Mouse (Mus musculus) gastrocnemius, adult 2 months (tissue): ENCODE measurements around the gene Tnnc1. TPM values are rescaled to one million over a fixed set of nuclear protein-coding genes. Genes with fewer than 3 reads are reported as not detected.

ENCODE experiments used
- DNase-seq: peaks from one replicate; pipeline ENCODE4 v3.0.0; 2022
- H3K27ac ChIP-seq: fragments of 200-600 bp; 2 replicates; pipeline ENCODE4 v1.8.1; 2022; ENCODE audit warnings: mild to moderate bottlenecking
- H3K4me3 ChIP-seq: fragments of 200-600 bp; 2 replicates; pipeline ENCODE4 v1.8.1; 2022; ENCODE audit warnings: mild to moderate bottlenecking, moderate library complexity
- CTCF ChIP-seq: fragments of 200-600 bp; IDR thresholded peaks from 2 replicates; pipeline ENCODE4 v1.8.1; 2022; ENCODE audit warnings: antibody characterized with exemption, mild to moderate bottlenecking, moderate library complexity
- intact Hi-C: fragments of 180-260 bp; cut with DNase I; formaldehyde crosslinking; loops from one replicate; pipeline ENCODE4 v1.15.1; 2025
- long read RNA-seq, 2 experiments: library from polyadenylated mRNA; stranded (forward); transcript quantifications; one replicate each; pipeline ENCODE4 v2.0.0; 2021
- total RNA-seq, 2 experiments: library from RNA; stranded (reverse); gene quantifications; 2 replicates each; pipeline ENCODE4 v1.2.3; 2021

Gene Tnnc1
- 1,000 to 10,000 TPM in 1 of 2 experiments, 100 to 1,000 TPM in 1; 386 to 1,185 TPM for total RNA-seq
- long read RNA-seq, experiment 1, transcript Tnnc1-202 (6 exons, 721 nt): major isoform, 1,314 of 1,354 reads
- long read RNA-seq, experiment 1, transcript Tnnc1-203 (6 exons, 584 nt): minor isoform, 9 of 1,354 reads
- long read RNA-seq, experiment 1, partial matches to known transcripts: 22 of 1,354 reads
- long read RNA-seq, experiment 1, other reads (novel, unspliced or antisense): 9 of 1,354 reads
- long read RNA-seq, experiment 2, transcript Tnnc1-203 (6 exons, 584 nt): minor isoform, 10 of 1,442 reads
- long read RNA-seq, experiment 2, transcript Tnnc1-202 (6 exons, 721 nt): major isoform, 1,400 of 1,442 reads
- long read RNA-seq, experiment 2, partial matches to known transcripts: 25 of 1,442 reads
- long read RNA-seq, experiment 2, other reads (novel, unspliced or antisense): 7 of 1,442 reads

DNA sequence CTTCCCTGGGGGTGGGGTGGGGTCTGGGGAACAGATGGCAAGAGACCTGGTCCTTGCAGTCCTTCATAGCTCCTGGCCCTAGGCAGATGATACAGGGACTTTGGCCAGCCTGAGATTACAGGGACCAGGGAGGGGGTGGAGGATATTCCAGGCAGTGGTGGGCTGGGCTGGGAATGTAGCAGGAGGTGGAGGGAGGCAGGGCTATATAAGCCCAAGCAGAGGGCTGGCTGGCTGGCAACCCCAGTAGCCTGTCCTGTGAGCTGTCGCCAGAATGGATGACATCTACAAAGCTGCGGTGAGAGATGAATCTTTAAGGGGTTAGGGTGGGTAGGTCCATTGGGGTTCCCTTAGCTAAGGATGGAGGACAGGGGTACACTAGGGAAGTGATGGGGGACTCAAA, at the start of gene Tnnc1:
Gene Tnnc1 (plus strand): TSS at position 229 of the 400 bp plus-strand sequence.
- DNase-seq: no peak
- intact Hi-C loops: loop anchor here (5.0 kb wide), 1 partner anchor 44 kb away; the partner anchor contains the start of genes Bap1 and Phf7
- H3K27ac ChIP-seq: peak within 1 kb of the TSS; percentile 95
- peak within 1 kb of the TSS; percentile 86 for H3K4me3 ChIP-seq
- TF ChIP-seq CTCF: no peak

DNA sequence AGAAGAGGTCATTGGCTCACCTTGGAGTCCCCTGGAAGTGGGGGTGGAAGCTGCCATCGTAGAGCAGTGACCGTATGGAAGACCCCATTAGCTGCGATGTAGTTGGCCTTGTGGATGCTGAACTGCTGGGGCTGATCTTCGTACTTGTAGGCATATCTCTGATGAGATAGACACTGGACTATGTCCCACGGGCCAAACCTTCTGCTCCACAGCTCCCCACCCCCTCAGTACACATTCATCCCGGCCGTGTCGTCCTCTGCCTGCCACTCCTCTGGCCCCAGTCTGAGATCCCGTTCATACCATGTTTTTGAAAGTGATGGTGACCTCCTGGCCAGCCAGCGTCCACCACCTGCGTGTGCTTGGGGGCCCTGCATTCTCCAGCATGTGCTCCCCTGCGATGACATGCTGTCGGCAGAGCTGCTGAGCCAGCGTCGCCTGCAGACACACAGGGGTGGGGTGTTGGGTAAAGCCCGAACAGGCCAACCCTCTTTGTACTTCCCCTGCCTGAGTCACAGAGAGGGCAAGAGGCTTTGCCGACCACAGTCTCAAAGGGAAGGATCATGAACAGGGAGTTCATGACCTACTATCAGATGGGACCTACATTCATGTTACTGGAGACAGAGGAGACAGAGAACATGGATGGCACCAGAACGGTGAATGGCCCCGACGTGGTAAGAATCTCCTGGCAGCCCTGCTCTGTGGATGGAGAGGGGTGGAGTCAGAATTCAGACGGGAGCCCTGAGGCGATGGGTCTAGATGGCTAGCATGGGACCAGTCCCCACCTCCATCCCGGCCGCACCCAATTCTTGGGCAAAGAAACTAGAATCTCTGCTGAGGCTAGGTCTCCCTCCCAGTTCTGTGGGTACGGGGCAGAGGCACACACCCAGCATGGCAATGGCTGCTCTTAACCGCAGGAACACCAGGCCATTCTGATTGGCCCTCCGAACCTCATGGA, 47.6 kb upstream of the Tnnc1 start:
- DNase-seq: no peak
- intact Hi-C loops: no loop called here
- no peak for TF ChIP-seq CTCF
- no peak overlapping the region for H3K27ac ChIP-seq
- H3K4me3 ChIP-seq: no peak overlapping the region

DNA sequence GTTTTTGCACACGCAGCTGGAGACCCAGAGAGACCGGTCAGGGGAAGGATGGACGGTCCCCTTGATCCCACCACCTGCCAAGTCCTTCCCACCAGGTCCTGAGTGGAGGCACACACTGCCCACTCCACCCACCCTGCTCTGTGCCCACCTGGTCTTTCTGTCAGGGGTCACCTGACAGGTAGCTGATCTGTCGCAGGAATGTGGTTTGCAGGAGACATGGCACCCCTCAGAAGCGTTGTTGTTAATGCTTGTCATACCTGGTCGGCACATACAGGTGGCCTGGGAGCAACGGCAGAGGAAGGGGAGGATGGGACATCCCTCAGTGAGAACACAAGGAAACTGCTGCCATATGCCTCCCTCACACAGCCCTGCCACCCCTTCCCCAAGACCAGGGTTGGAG, 46.9 kb upstream of the Tnnc1 start:
- Histone ChIP-seq H3K27ac (no peak overlapping the region), H3K4me3 (no peak overlapping the region)
- intact Hi-C loops: no loop called here
- TF ChIP-seq CTCF: no peak
- no peak for DNase-seq

DNA sequence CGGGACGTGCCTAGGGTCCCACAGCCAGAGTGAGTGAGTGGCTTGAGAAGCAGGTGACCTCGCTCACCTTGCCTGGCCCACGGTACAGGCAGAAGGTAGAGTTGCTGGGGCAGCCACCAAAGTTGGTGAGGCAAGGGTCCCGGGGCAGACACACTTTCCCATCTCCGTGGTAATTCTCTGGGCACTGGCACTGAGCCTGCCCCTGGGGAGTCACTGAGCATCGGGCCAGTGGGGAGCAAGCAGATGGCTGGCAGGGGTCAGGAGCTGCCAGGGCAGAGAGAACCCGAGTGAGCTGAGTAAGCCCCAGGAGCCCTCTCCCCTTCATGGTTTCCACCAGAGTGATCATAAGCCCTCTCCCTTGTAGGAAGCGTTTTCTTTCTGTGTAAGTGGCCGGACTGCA, 46.5 kb upstream of the Tnnc1 start:
- H3K27ac ChIP-seq: no peak overlapping the region
- DNase-seq: no peak
- intact Hi-C loops: no loop called here
- TF ChIP-seq CTCF: no peak
- no peak overlapping the region for H3K4me3 ChIP-seq

- Histone ChIP-seq H3K27ac (no peak overlapping the region), H3K4me3 (no peak overlapping the region)
- intact Hi-C loops: no loop called here
- no peak for TF ChIP-seq CTCF
- DNase-seq: no peak
Observed at GRCm38 (mm10) chr14:31164067-31164466, 44.0 kb upstream of the Tnnc1 start.

GRCm38 (mm10) chr14:31165010-31165409, 43.1 kb upstream of the Tnnc1 start:
- intact Hi-C loops: no loop called here
- H3K27ac ChIP-seq: no peak overlapping the region; the same call in 1 of the 2 replicates
- DNase-seq: no peak
- TF ChIP-seq CTCF: no peak
- no peak overlapping the region for H3K4me3 ChIP-seq

GRCm38 (mm10) chr14:31165458-31165857, 42.7 kb upstream of the Tnnc1 start:
- H3K4me3 ChIP-seq: peak overlapping the region; percentile 23; the same call in 1 of the 2 replicates
- no peak for TF ChIP-seq CTCF
- intact Hi-C loops: no loop called here
- H3K27ac ChIP-seq: peak overlapping the region; percentile 12; the same call in 1 of the 2 replicates
- no peak for DNase-seq

GRCm38 (mm10) chr14:31165991-31166630, 42.0 kb upstream of the Tnnc1 start:
- Histone ChIP-seq H3K27ac (peak overlapping the region; percentile 76), H3K4me3 (peak overlapping the region; percentile 69)
- peak; percentile 64 for DNase-seq
- intact Hi-C loops: no loop called here
- no peak for TF ChIP-seq CTCF

- intact Hi-C loops: no loop called here
- Histone ChIP-seq H3K27ac (peak overlapping the region; percentile 76), H3K4me3 (peak overlapping the region; percentile 69)
- no peak for DNase-seq
- no peak for TF ChIP-seq CTCF
Observed at GRCm38 (mm10) chr14:31166827-31167226, 41.3 kb upstream of the Tnnc1 start.

DNA sequence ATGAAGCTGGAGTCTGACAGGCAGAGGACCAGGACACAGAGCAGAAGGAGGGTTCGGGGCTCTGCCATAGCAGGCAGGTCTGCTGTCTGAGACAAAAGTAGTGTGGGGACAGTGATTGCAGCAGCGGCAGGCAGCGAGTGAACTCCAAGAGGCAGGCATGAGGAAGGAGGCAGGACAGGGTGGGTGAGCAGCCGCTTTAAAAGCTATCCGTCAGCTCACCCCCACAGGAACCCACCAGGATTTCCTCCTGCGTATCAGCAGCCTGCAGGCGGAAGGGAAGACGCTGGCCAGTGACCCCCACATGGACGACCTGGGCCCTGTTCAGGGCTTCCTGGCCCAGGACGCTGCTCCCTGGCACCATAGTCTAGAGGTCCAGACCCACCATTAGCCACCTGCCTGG, 39.7 kb upstream of the Tnnc1 start, which contains the start of gene Stab1:
Gene Stab1 (minus strand): TSS at position 217 of the 400 bp plus-strand sequence.
- intact Hi-C loops: no loop called here
- TF ChIP-seq CTCF: no peak
- DNase-seq: peak; percentile 57
- Histone ChIP-seq H3K27ac (peak within 1 kb of the TSS; percentile 76), H3K4me3 (peak within 1 kb of the TSS; percentile 69)

GRCm38 (mm10) chr14:31169508-31169907, 38.6 kb upstream of the Tnnc1 start:
- no peak overlapping the region for H3K4me3 ChIP-seq
- intact Hi-C loops: no loop called here
- no peak for TF ChIP-seq CTCF
- no peak for DNase-seq
- H3K27ac ChIP-seq: peak overlapping the region; percentile 76

DNA sequence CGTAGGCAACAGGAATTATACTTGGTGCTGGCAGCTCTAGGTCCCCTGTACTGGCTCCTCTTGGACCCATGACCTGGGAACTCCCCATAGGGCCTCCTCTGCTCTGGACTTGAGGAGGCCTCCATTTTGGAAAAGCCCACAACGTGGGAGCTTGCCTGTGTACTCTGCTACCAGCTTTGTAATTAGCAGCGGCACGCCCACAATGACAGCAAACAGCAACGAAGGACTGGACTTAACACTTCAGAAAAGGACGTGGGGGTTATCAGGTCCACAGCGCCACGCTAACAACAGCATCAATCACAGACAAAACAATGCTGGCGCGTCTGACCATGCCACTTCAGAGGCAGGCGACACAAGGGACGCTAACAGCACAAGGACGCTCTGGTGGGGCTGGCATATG, 37.1 kb upstream of the Tnnc1 start:
- H3K4me3 ChIP-seq: no peak overlapping the region
- DNase-seq: no peak
- no peak for TF ChIP-seq CTCF
- no peak overlapping the region for H3K27ac ChIP-seq
- intact Hi-C loops: no loop called here
